8 mouse cellular contexts compared by ENCODE assay signal in the genomic region with DNA sequence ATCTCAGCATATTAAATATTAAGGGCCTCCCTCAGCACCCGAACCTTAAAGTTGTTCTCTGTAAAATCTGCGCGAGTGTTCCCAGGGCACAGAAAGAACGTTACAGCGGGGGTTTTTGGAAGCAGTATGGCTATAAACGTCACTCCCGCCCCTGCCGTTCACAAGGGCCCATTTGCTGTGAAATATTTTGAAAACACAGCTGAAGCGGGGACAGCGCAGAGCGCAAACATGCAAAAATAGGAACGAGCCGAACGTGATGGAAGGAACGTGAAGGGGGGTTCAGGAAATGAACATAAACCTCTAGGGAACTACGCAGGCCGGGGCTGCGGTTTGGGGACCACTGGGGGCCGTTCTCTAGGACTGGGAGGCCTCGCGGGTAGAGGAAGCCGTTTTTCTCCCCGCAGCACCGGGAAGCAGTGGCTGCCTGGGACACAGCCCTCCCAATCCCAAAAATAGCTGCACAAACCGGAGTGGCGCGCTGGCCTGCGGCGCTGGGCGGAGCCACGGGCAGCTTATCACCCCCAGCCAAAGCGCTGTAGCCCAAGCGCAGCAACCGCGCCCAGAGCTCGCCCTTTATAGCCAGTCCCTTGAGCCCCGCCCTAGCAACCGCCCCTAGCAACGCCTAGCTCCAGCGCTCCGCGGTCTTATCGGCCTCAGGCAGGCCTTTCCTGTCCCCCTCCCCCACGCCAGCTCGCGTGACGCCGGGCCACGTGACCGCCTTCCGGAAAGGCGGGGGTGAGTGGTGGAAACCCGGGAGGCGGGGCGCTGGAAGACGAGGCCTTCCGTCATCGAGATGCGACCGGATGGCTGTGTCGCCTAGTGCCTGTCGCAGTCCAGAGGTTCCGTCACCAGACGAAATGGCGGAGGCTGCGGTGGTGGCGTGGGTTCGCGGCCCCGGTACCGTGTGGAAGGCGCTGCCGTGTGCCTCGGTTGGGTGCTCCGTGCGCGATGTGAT. TPM values are rescaled to one million over a fixed set of nuclear protein-coding genes. Genes with fewer than 3 reads are reported as not detected.
DNase-seq lines count a peak whose midpoint lies in the region; ATAC-seq and TF ChIP-seq lines count a peak whose summit lies in the region.

A gene (plus strand): TSS at position 812 of the 955 bp plus-strand sequence.

- peak within 1 kb of the TSS; percentile 63 for H3K4me3 ChIP-seq in embryonic facial prominence, embryonic 14.5 days (ENCODE audit: low read depth, low read length)
- peak within 1 kb of the TSS; percentile 85 for H3K4me3 ChIP-seq in heart, adult 2 months
- H3K4me3 ChIP-seq in limb, embryonic 13.5 days: peak within 1 kb of the TSS; percentile 83
- peak within 1 kb of the TSS; percentile 84 for H3K4me3 ChIP-seq in midbrain, embryonic 16.5 days (ENCODE audit: low read depth, low read length)

- H3K27ac ChIP-seq in embryonic facial prominence, embryonic 14.5 days (replicated peaks; ENCODE audit: low read depth, low read length): peak within 1 kb of the TSS; percentile 99
- H3K27ac ChIP-seq in heart, adult 2 months: peak within 1 kb of the TSS; percentile 100
- peak within 1 kb of the TSS; percentile 99 for H3K27ac ChIP-seq in limb, embryonic 13.5 days
- H3K27ac ChIP-seq in midbrain, embryonic 16.5 days (ENCODE audit: low read length): peak within 1 kb of the TSS; percentile 99

- H3K36me3 ChIP-seq in embryonic facial prominence, embryonic 14.5 days (ENCODE audit: control insufficient read depth, insufficient read depth, low read length): peaks cover 7% of the 10 kb centered on the region
- peaks cover 5% of the 10 kb centered on the region for H3K36me3 ChIP-seq in heart, adult 2 months (ENCODE audit: control insufficient read depth, insufficient read depth, low read length)
- peaks cover 9% of the 10 kb centered on the region for H3K36me3 ChIP-seq in limb, embryonic 13.5 days
- H3K36me3 ChIP-seq in midbrain, embryonic 16.5 days (ENCODE audit: control insufficient read depth, insufficient read depth, low read length): no peaks in the 10 kb centered on the region

- peak within 1 kb of the TSS; percentile 83 for H3K4me2 ChIP-seq in embryonic facial prominence, embryonic 14.5 days (ENCODE audit: low read depth, low read length)
- H3K4me2 ChIP-seq in limb, embryonic 13.5 days (replicated peaks): peak within 1 kb of the TSS; percentile 80
- peak within 1 kb of the TSS; percentile 87 for H3K4me2 ChIP-seq in midbrain, embryonic 16.5 days (ENCODE audit: low read length)

- TF ChIP-seq POLR2A in heart, adult 2 months (IDR thresholded peaks at IDR 0.05; ENCODE audit: insufficient read depth, low read depth, low read length): peak; percentile 99

- peak; percentile 5; the same call in 1 of the 2 replicates for TF ChIP-seq CTCF in heart, adult 2 months (IDR thresholded peaks at IDR 0.05)

- H3K9me3 ChIP-seq in embryonic facial prominence, embryonic 14.5 days (ENCODE audit: control insufficient read depth, low read length): no peaks in the 10 kb centered on the region
- H3K9me3 ChIP-seq in limb, embryonic 13.5 days: no peaks in the 10 kb centered on the region
- H3K9me3 ChIP-seq in midbrain, embryonic 16.5 days (replicated peaks; ENCODE audit: control insufficient read depth, low read length, poor library complexity, severe bottlenecking): no peaks in the 10 kb centered on the region

- peak; percentile 100 for TF ChIP-seq EP300 in heart, adult 2 months (IDR thresholded peaks at IDR 0.05; ENCODE audit: insufficient read depth, low read depth, low read length)

- H3K4me1 ChIP-seq in embryonic facial prominence, embryonic 14.5 days (ENCODE audit: control insufficient read depth, insufficient read depth, low read length): peaks cover 36% of the 10 kb centered on the region
- peaks cover 17% of the 10 kb centered on the region for H3K4me1 ChIP-seq in heart, adult 2 months (ENCODE audit: control insufficient read depth, insufficient read depth, low read length)
- H3K4me1 ChIP-seq in limb, embryonic 13.5 days: peaks cover 41% of the 10 kb centered on the region
- H3K4me1 ChIP-seq in midbrain, embryonic 16.5 days (ENCODE audit: control insufficient read depth, insufficient read depth, low read length): peaks cover 36% of the 10 kb centered on the region

- under 1% methylated on average over 44 of the region's 77 CpGs for WGBS in embryonic facial prominence, embryonic 14.5 days
- 1% methylated on average over 77 of the region's 77 CpGs for WGBS in heart, adult 2 months
- WGBS in limb, embryonic 13.5 days: under 1% methylated on average over 77 of the region's 77 CpGs
- WGBS in midbrain, embryonic 16.5 days: under 1% methylated on average over 77 of the region's 77 CpGs

- DNase-seq in 3T3-L1 (ENCODE audit: low read depth, low spot score): peak; percentile 100
- peak; percentile 100 for DNase-seq in adrenal gland, postnatal 4 days (ENCODE audit: low spot score in 2 of 2)
- peak; percentile 100 for DNase-seq in embryonic facial prominence, embryonic 14.5 days (ENCODE audit: low spot score)
- DNase-seq in heart, adult 2 months: peak; percentile 100
- DNase-seq in kidney, adult 8-10 months: peak; percentile 100
- peak; percentile 100 for DNase-seq in spleen, postnatal 10 days (ENCODE audit: low spot score in 2 of 2)

- ATAC-seq in embryonic facial prominence, embryonic 14.5 days (ENCODE audit: low read depth): peak; percentile 97
- peak; percentile 98 for ATAC-seq in limb, embryonic 13.5 days (ENCODE audit: low FRiP score, low read depth)
- peak; percentile 94 for ATAC-seq in midbrain, embryonic 16.5 days

- intact Hi-C loops in heart, adult 2 months (cut with DNase I): loop anchor here (1.0 to 5.0 kb wide), 3 partner anchors 37 to 123 kb away; a partner anchor contains a TSS

- H3K79me2 ChIP-seq in heart, adult 2 months (replicated peaks; ENCODE audit: control insufficient read depth, insufficient read depth, low read length): peaks cover 2% of the 10 kb centered on the region; the same call in 1 of the 2 replicates

- H3K27me3 ChIP-seq in embryonic facial prominence, embryonic 14.5 days (replicated peaks; ENCODE audit: control insufficient read depth, insufficient read depth, low read length): no peaks in the 10 kb centered on the region
- no peaks in the 10 kb centered on the region for H3K27me3 ChIP-seq in heart, adult 2 months (ENCODE audit: control insufficient read depth, insufficient read depth, low read length)
- no peaks in the 10 kb centered on the region for H3K27me3 ChIP-seq in limb, embryonic 13.5 days
- H3K27me3 ChIP-seq in midbrain, embryonic 16.5 days (ENCODE audit: control insufficient read depth, insufficient read depth, low read depth, low read length): no peaks in the 10 kb centered on the region

- H3K9ac ChIP-seq in embryonic facial prominence, embryonic 14.5 days (ENCODE audit: low read depth, low read length): peak within 1 kb of the TSS; percentile 76
- peak within 1 kb of the TSS; percentile 91 for H3K9ac ChIP-seq in heart, adult 2 months (ENCODE audit: low read depth, low read length)
- peak within 1 kb of the TSS; percentile 88 for H3K9ac ChIP-seq in limb, embryonic 13.5 days
- peak within 1 kb of the TSS; percentile 87 for H3K9ac ChIP-seq in midbrain, embryonic 16.5 days (ENCODE audit: low read depth, low read length)

RNA-seq across cellular contexts. Expression of the gene that starts here (rescaled TPM):
- 10 to 100 TPM; 30.5 to 30.7 TPM for total RNA-seq in adrenal gland, postnatal 4 days (2021)
- polyA plus RNA-seq in embryonic facial prominence, embryonic 14.5 days (2014; fragmentation: Nextera tagmentation; extraction: Ambion mirVana): 27.2 and 31.2 TPM in 2 replicates
- total RNA-seq in heart, adult 2 months (2021): 10 to 100 TPM; 11.7 to 12.1 TPM
- 5.0 and 9.8 TPM in 2 replicates for polyA plus RNA-seq in heart, adult 2 months (2012; rRNA removed)
- polyA plus RNA-seq in limb, embryonic 13.5 days (2015; fragmentation: Nextera tagmentation; extraction: Ambion mirVana): 39.3 and 40.7 TPM in 2 replicates
- 32.1 and 32.9 TPM in 2 replicates for polyA plus RNA-seq in midbrain, embryonic 16.5 days (2015; fragmentation: Nextera tagmentation; extraction: Ambion mirVana)

Comparison
In these comparisons a context has a peak if more than half of its experiments do, and no peak if none do; other contexts are left out.
1. Peak in every context shown above with its lines: DNase-seq, ATAC-seq, H3K4me3 ChIP-seq and H3K27ac ChIP-seq.